Mouse (Mus musculus) G1E-ER4 (cell line): ENCODE measurements around the gene Vamp2. TPM values are rescaled to one million over a fixed set of nuclear protein-coding genes. Genes with fewer than 3 reads are reported as not detected.

ENCODE experiments used
- GATA1 ChIP-seq: IDR thresholded peaks from one replicate; pipeline ENCODE4 v1.8.0; 2012; ENCODE audit warnings: low read length, inconsistent platforms
- polyA plus RNA-seq: library from polyadenylated mRNA; stranded (reverse); fragments of >175 nt; gene quantifications from 2 replicates; pipeline ENCODE4 v1.2.3, GENCODE M21; 2012

Vamp2 gene
- polyA plus RNA-seq, 1 experiment, result 39.6 TPM

GRCm38 (mm10) chr11:69099177-69099914, 11.1 kb downstream of the Vamp2 start:
- no peak for TF ChIP-seq GATA1

- TF ChIP-seq GATA1, result no peak
Measured at GRCm38 (mm10) chr11:69099915-69100345, 11.6 kb downstream of the Vamp2 start.

GRCm38 (mm10) chr11:69100639-69101360, 12.5 kb downstream of the Vamp2 start:
- TF ChIP-seq GATA1, result no peak

DNA sequence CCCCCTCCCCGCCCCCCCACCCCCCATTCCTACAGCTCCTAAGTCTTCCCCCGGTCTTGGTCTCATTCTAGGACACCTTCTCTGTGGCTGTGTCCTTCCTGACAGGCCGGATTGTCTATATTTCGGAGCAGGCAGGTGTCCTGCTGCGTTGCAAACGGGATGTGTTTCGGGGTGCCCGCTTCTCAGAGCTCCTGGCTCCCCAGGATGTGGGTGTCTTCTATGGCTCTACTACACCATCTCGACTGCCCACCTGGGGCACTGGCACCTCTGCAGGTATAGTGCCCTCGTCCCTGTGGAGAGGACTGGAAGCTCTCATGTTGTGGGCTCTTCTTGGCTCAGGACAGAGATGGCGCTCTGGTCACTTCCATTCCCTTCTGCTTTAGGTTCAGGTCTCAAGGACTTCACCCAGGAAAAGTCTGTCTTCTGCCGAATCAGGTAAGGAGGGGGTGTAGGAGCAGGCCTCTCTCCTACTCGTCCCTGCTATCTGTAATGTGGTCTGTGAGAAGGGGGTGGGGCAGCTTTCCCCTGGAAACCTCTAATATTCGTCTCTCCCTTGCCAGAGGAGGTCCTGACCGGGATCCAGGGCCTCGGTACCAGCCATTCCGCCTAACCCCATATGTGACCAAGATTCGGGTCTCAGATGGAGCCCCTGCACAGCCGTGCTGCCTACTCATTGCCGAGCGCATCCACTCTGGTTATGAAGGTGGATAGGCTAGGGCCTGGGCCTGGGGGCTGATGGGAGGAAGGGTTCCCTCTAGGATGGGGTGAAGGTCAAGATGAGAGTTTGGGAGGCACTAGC, 13.5 kb downstream of the Vamp2 start:
- TF ChIP-seq GATA1, result no peak

GRCm38 (mm10) chr11:69102403-69102725, 14.1 kb downstream of the Vamp2 start:
- TF ChIP-seq GATA1, result no peak

DNA sequence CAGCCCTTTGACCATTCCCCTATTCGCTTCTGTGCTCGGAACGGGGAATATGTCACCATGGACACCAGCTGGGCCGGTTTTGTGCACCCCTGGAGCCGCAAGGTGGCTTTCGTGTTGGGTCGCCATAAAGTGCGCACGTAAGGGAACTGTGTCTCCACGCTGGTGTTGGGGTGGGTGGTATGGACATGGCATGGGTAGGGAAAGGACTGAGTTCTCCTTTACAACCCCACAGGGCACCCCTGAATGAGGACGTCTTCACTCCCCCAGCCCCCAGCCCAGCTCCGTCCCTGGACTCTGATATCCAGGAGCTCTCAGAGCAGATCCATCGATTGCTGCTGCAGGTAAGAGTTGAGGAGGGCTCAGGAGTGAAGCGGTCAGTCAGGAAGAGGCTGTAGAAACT, 14.8 kb downstream of the Vamp2 start:
- TF ChIP-seq GATA1, result no peak

GRCm38 (mm10) chr11:69103531-69104435, 15.5 kb downstream of the Vamp2 start:
- TF ChIP-seq GATA1, result no peak

GRCm38 (mm10) chr11:69104487-69104886, 16.2 kb downstream of the Vamp2 start:
- TF ChIP-seq GATA1, result no peak

DNA sequence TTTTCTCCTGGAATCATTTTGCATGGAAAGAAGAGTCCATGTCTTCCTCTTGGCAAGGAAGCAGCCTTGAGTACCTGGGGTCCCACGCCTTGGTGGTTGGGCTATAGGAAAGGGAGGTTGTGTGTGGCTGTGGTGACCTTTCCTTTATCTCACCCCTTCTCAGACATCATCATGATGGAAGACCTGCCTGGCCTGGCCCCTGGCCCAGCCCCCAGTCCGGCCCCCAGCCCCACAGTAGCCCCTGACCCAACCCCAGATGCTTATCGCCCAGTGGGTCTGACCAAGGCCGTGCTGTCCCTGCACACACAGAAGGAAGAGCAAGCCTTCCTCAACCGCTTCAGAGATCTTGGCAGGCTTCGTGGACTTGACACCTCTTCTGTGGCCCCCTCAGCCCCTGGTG, 16.9 kb downstream of the Vamp2 start:
- no peak for TF ChIP-seq GATA1

- no peak for TF ChIP-seq GATA1
Measured at GRCm38 (mm10) chr11:69105796-69106195, 17.5 kb downstream of the Vamp2 start.

DNA sequence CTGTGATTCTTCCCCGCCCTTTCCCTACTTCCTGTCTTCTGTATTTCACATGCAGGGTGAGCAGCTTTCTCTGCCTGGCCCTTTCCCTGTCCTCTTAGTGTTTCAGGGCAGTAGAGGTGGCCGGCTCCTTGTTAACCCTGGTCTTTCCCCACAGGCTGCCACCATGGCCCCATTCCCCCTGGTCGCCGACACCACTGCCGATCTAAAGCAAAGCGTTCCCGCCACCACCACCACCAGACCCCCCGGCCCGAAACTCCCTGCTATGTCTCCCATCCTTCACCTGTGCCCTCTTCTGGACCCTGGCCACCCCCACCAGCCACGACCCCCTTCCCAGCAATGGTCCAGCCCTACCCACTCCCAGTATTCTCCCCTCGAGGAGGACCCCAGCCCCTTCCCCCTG, 18.0 kb downstream of the Vamp2 start:
- no peak for TF ChIP-seq GATA1

GRCm38 (mm10) chr11:69106842-69107241, 18.6 kb downstream of the Vamp2 start:
- no peak for TF ChIP-seq GATA1

DNA sequence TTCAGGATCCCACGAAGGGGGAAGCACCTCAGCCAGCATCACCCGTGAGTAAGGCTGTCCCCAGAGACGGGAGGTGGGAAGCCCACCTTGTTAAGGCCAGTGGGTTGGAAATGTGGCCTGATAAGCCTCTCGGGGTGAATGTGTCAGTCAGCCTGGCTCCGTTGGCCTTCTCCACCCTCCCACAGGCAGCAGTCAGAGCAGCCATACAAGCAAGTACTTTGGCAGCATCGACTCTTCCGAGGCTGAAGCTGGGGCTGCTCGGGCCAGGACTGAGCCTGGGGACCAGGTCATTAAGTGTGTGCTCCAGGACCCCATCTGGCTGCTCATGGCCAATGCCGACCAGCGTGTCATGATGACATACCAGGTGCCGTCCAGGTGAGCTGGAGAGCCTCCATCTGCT, 19.4 kb downstream of the Vamp2 start:
- TF ChIP-seq GATA1, result no peak

DNA sequence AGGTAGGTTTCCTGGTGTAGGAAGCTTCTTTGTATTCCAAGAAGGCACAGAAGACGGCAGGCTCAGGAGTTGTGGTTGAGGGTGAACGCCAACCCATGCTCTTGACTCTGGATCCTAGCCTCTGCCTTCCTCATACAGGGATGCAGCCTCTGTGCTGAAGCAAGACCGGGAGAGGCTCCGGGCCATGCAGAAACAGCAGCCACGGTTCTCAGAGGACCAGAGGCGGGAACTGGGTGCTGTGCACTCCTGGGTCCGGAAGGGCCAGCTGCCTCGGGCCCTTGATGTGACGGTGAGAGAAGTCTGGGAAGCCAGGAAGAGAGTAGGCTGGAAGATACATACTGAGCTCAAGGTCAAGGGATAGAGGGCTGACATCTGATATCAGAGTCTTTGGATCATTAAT, 19.9 kb downstream of the Vamp2 start:
- TF ChIP-seq GATA1, result no peak
